Mouse (Mus musculus) G1E (cell line): ENCODE measurements around the gene Dact3. TPM values are rescaled to one million over a fixed set of nuclear protein-coding genes. Genes with fewer than 3 reads are reported as not detected.

Source experiments
- ATAC-seq: 2 replicates; pipeline ENCODE4 v1.8.0; 2016; ENCODE audit warnings: mild to moderate bottlenecking; ENCODE audit not compliant: insufficient number of reproducible peaks, poor library complexity, low FRiP score, severe bottlenecking; ENCODE audit errors: extremely low read depth
- DNase-seq: peaks from one replicate; pipeline ENCODE4 v3.0.0; 2012; ENCODE audit warnings: low spot score
- H3K27me3 ChIP-seq: 2 replicates; pipeline ENCODE4 v1.6.1; 2012; ENCODE audit warnings: mild to moderate bottlenecking, low read length, inconsistent platforms; ENCODE audit not compliant: insufficient read depth
- H3K36me3 ChIP-seq: replicated peaks from 2 replicates; pipeline ENCODE3; 2012; ENCODE audit warnings: mild to moderate bottlenecking, inconsistent platforms
- H3K4me1 ChIP-seq: 2 replicates; pipeline ENCODE4 v1.6.1; 2012; ENCODE audit warnings: low read depth, low read length, inconsistent platforms, mixed read lengths; ENCODE audit not compliant: insufficient read depth
- H3K4me3 ChIP-seq: 2 replicates; pipeline ENCODE4 v1.5.1; 2012; ENCODE audit warnings: low read depth, mild to moderate bottlenecking, inconsistent platforms, low read length, moderate library complexity, mixed read lengths
- H3K9me3 ChIP-seq: replicated peaks from 2 replicates; pipeline ENCODE4 v1.6.1; 2012; ENCODE audit warnings: inconsistent platforms
- CTCF ChIP-seq: IDR thresholded peaks from 2 replicates; pipeline ENCODE4 v1.5.1; 2012; ENCODE audit warnings: low read depth, low read length, inconsistent platforms, mixed read lengths
- GATA1 ChIP-seq: IDR thresholded peaks from 2 replicates; pipeline ENCODE4 v1.6.1; 2012; ENCODE audit warnings: borderline replicate concordance, low read length, inconsistent platforms, mixed read lengths
- GATA2 ChIP-seq: IDR thresholded peaks from 2 replicates; pipeline ENCODE4 v1.6.1; 2012; ENCODE audit warnings: low read depth, low read length, inconsistent platforms, borderline replicate concordance
- POLR2AphosphoS5 ChIP-seq: IDR thresholded peaks from 2 replicates; pipeline ENCODE4 v1.6.1; 2012; ENCODE audit warnings: low read depth, low read length, inconsistent platforms; ENCODE audit not compliant: insufficient replicate concordance
- TAL1 ChIP-seq: conservative IDR thresholded peaks from 2 replicates; pipeline ENCODE4 v1.6.1; 2012; ENCODE audit warnings: low read depth, low read length, inconsistent platforms, mixed read lengths
- polyA plus RNA-seq: library from polyadenylated mRNA; stranded (reverse); fragments of >175 nt; gene quantifications from 2 replicates; pipeline ENCODE4 v1.2.3, GENCODE M21; 2012
- total RNA-seq, 2 experiments: library from RNA; stranded (forward) in 1 of 2; stranded (reverse) in 1 of 2; fragments of 200-1000 nt in 1 of 2; fragments of >200 nt in 1 of 2; fragmentation: Nextera tagmentation in 1 of 2; gene quantifications; 2 replicates each; pipeline ENCODE4 v1.2.3; 2014 to 2017

Gene Dact3
- total and polyA plus RNA-seq, 3 experiments: 0.05 to 0.30 (median 0.28) TPM

DNA sequence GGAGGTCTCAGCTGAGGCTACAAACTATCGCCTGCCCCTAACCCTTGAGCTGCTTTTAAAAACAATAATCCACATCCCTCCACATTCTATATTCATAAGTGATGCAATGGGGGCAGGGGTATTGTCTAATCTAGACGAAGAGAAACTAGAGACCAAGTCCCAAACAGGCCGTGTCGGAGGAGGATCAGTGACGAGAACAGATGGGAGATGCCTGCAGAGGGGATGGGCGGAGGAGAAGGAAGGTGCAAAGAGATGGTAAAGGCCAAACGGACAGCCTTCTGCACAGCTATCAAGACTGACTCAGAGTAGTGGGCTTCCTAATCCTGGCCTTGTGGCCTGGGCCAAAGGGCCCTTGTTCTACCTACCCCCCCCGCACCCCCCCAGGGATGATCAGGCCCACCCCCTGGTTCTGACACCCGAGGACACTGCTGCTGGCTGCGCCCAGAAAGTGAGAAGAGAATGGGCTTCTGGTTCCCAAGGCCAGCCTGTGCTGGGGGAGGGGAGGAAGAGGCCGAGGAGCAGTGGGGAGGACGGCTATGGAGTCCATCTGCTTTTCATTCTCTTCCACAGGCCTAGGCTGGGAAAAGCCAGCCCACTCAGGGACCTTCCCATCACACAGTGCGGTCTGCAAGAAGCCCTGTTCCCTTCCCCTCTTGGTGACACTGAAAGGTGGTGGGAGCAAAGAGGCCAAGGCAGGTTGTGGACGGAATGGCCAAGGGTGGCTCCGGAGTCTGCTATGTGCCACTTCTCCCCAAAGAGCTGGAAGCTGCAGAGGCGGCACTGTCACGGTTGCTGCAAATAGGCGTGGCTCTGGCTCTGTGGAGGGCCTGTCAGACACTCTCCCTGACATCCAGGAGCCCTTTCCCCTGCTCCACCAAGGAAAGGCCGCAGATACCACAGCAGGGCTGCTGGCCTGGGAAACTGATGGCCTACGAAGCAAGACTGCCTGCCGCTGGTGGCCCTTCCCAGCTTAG lies 46.0 kb downstream of the Dact3 start:
- H3K4me1 ChIP-seq: peaks cover 55% of the 10 kb centered on the region
- H3K9me3 ChIP-seq: no peaks in the 10 kb centered on the region
- DNase-seq (no peak), ATAC-seq (no peak)
- H3K27me3 ChIP-seq: no peaks in the 10 kb centered on the region
- H3K36me3 ChIP-seq: peaks cover 64% of the 10 kb centered on the region
- TF ChIP-seq CTCF (no peak), GATA1 (no peak), TAL1 (no peak), POLR2AphosphoS5 (no peak), GATA2 (no peak)
- H3K4me3 ChIP-seq: peak overlapping the region; percentile 86

DNA sequence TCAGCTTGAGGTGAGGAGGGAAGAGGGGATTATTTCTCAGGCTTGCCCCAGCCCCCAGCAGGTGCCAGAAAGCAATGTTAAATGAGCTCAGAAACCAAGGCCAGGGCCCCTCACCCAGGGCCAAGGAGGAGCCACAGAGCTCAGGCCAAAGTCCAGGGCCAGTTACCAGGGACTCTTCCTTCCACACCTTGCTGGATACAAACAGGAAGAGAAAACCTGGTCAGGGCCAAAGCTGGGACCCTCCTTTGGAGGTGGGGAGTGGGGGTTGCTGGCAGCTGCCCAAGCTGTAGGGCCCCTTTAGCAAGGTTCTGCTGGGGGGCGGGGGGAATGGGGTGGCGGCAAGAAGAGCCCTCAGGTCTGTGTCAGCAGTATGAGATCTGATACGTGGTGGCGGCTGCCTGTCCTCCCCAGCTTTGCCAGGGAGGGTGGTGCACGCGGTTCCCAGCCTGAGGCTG lies 46.8 kb downstream of the Dact3 start:
- Histone ChIP-seq H3K4me1 (peaks cover 54% of the 10 kb centered on the region), H3K9me3 (no peaks in the 10 kb centered on the region), H3K36me3 (peaks cover 56% of the 10 kb centered on the region), H3K4me3 (peak overlapping the region; percentile 86; the same call in 1 of the 2 replicates), H3K27me3 (no peaks in the 10 kb centered on the region)
- TF ChIP-seq TAL1 (no peak), POLR2AphosphoS5 (no peak), GATA2 (no peak), CTCF (no peak), GATA1 (no peak)
- no peak for ATAC-seq
- peak; percentile 62 for DNase-seq

- no peak for ATAC-seq
- DNase-seq: no peak
Measured at GRCm38 (mm10) chr7:16922360-16922973, 47.4 kb downstream of the Dact3 start.

DNA sequence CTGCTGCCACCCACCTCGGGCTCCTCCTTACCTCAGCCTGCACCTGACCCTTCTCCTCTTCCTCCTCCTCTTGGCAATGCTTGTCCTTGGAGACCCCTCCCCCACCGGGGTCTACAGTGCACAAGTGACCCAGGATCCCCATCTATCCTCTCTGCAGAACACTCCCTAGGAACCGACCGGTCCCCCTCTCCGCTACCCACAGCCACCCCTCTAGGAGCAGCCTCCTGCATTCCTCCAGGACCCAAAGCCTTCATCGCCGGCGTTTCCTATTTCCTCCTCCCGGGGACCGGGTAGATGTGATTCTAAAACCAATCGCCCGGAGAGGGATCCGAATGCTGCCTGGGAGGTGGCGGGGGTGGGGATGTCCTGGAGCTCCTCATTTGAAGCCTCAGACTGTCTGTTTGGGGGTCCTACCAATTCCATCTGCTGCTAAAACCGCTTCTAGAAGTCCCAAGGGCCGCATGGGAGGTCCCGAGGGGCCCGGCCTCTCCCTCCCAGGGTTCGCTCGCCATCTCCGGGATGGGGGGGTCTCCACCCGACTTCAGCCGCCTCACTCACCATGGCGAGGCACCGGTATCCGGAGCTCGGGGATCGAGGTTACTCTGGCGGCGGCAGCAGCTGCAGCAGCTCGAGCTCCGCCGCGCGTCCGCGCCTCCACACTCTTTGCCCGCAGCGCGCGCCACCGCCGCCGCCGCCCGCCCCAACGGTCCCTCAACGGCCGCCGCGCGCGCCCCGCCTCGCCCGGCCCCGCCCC lies 48.3 kb downstream of the Dact3 start:
- no peak for ATAC-seq
- peaks cover 40% of the 10 kb centered on the region for H3K36me3 ChIP-seq

More at GRCm38 (mm10) chr7:16922360-16922973, 47.4 kb downstream of the Dact3 start:
- Histone ChIP-seq H3K4me3 (peak overlapping the region; percentile 86), H3K4me1 (peaks cover 52% of the 10 kb centered on the region), H3K36me3 (peaks cover 50% of the 10 kb centered on the region), H3K27me3 (no peaks in the 10 kb centered on the region), H3K9me3 (no peaks in the 10 kb centered on the region)
- TF ChIP-seq POLR2AphosphoS5 (no peak), GATA2 (no peak), GATA1 (no peak), TAL1 (no peak), CTCF (no peak)

DNA sequence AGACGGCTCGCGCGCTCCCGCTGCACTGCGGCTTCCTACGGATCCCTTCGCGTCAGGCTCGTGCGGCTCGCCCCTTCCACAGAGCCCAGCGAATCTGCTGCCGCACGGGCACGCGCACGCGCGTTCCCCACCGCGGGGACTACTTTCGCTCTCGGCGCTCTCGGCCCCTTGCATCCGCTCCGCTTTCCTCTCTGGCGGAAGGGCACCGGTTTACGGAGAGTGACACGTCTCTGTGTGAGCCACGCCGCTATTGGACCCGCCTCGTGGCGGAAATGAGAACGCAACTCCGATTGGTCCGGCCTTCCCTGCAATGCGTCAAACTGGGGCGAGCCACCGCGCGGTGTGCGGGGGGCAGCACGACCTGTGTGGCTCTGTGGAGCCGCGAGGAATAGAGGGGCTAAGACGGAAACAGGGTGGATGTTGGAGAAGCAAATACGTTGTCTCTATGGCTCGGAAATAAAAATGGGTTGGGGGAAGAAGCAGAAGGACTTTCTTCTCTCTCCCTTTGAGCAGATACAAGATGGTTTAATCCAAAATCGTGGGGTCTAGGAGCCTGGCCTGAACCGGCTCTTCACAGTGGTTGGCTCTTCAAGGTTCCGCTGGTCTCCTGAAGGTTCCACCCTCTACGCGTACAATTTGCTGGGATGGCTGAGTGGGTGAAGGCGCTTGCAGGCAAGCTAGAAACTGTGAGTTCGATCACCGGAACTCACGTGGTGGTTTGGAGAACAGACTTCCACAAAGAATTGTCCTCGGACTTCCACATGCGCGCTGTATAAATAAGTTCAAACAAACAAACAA lies 49.1 kb downstream of the Dact3 start, which contains the start of gene Calm3:
Calm3 (minus strand) TSS at position 78 of the 798 bp plus-strand sequence.
- ATAC-seq: peak; percentile 81
- Histone ChIP-seq H3K4me1 (peaks cover 39% of the 10 kb centered on the region), H3K9me3 (no peaks in the 10 kb centered on the region), H3K36me3 (peaks cover 32% of the 10 kb centered on the region), H3K27me3 (peaks cover 3% of the 10 kb centered on the region; the same call in 1 of the 2 replicates), H3K4me3 (peak within 1 kb of the TSS; percentile 86)
- TF ChIP-seq TAL1 (no peak), GATA2 (no peak), POLR2AphosphoS5 (no peak), GATA1 (no peak), CTCF (no peak)
- peak; percentile 94 for DNase-seq

More for the DNA sequence above, 48.3 kb downstream of the Dact3 start:
- peak; percentile 44 for DNase-seq
- TF ChIP-seq GATA1: no peak
- TF ChIP-seq POLR2AphosphoS5: no peak
- TF ChIP-seq CTCF: no peak
- TF ChIP-seq GATA2: no peak
- TF ChIP-seq TAL1: no peak
- H3K4me1 ChIP-seq: peaks cover 46% of the 10 kb centered on the region
- no peaks in the 10 kb centered on the region for H3K9me3 ChIP-seq
- peaks cover 3% of the 10 kb centered on the region; the same call in 1 of the 2 replicates for H3K27me3 ChIP-seq
- H3K4me3 ChIP-seq: peak overlapping the region; percentile 86
